Mouse (Mus musculus) adrenal gland, postnatal 4 days (tissue): ENCODE data around the gene Gm26661. TPM values are rescaled to one million over a fixed set of nuclear protein-coding genes. Genes with fewer than 3 reads are reported as not detected.

Experiments used
- DNase-seq, 2 experiments: peaks; one replicate each; pipeline ENCODE4 v3.0.0; 2021 to 2022; ENCODE audit warnings: low spot score in 2 of 2, mixed read lengths in 2 of 2
- total RNA-seq, 2 experiments: library from RNA; stranded (reverse); gene quantifications; 2 replicates each; pipeline ENCODE4 v1.2.3; 2021

Gene Gm26661
- total RNA-seq, 2 experiments from 2014 or later, result not detected

DNA sequence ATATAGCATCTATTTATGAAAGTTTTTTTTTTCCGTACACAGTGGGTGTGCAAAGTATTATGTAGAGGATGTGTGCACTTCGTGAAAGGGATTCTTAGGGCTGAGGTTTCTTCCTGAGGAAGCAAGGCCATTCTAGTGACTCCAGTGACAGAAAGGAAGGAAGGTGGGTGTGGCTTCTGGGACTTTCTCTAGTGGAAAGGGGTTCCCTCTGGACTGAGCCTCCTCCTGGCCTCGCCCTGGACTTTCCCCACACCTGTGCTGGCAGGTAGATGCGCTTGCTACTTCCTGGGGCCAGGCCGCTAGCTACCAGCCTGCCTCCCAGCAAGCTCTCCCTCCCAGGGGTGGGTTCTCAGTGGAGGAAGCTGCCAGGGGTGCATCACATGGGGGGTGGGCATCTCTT is 28.1 kb downstream of the Gm26661 start:
- DNase-seq, result no peak

DNA sequence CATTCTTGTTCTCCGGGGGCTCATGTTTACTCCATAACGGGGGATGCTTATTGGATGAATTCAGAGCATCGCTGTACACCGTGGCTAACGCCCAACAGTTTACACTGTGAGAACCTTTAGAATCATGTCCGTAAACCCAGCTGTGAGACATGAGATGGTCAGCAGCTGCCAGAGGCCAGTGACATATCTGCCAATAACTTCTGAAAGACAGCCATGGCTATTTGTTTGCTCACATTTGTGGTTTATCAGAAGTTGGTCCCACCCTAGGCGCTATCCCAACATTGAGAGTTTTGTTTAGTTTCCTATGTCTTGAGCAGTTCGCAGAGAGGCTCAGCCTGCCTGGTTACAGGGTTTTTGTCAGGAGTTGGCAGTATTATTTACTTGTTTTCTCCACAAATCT is 30.0 kb downstream of the Gm26661 start:
- no peak for DNase-seq

DNA sequence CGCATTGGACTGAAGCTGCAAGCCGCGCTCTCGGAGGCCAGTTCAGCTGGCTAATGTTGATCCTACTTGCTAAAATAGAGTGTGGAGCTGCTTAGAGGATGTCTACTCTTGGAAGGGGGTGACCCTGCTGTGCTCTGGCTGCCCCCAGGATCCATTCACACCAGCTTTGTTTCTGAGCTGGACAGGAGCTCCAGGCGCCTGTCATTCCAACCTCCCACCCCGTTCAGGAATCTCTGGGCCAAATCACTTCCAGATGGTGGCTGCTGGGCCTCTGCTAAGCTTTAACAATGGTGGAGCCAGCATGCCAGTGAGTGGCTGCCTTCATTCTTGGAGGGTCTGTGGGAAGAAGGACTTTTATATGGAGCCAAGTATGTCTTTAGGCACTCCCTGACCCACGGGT is 31.3 kb downstream of the Gm26661 start:
- DNase-seq, result no peak

DNA sequence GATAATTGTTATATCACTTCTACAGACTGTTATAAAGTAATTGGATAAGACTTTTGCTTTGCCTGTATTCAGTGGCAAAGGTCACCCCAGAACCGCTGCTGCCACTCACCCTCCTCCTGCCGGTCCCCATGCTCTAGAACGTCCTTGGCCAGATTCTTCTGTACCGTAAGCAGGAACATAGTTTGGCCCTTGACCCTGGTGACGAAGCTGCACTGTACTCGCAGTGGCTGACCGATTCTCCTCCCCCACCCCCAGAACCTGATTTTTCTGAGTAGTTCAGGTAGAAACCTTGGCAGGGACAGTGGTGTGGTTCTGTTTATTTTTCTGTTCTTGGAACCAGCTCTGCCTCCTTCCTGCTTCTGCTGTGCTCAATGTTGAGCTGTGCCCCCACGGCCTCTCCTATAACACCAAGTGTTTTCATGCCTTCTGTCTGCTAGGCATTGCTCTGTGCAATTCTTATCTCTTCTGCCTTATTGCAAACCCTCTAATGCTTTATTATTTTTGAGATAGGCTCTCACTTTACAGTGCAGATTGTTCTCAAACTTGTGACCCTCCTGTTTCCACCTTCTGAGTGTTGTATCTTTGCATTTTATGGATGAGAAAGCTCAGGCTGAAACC is 33.4 kb downstream of the Gm26661 start:
- no peak for DNase-seq

DNA sequence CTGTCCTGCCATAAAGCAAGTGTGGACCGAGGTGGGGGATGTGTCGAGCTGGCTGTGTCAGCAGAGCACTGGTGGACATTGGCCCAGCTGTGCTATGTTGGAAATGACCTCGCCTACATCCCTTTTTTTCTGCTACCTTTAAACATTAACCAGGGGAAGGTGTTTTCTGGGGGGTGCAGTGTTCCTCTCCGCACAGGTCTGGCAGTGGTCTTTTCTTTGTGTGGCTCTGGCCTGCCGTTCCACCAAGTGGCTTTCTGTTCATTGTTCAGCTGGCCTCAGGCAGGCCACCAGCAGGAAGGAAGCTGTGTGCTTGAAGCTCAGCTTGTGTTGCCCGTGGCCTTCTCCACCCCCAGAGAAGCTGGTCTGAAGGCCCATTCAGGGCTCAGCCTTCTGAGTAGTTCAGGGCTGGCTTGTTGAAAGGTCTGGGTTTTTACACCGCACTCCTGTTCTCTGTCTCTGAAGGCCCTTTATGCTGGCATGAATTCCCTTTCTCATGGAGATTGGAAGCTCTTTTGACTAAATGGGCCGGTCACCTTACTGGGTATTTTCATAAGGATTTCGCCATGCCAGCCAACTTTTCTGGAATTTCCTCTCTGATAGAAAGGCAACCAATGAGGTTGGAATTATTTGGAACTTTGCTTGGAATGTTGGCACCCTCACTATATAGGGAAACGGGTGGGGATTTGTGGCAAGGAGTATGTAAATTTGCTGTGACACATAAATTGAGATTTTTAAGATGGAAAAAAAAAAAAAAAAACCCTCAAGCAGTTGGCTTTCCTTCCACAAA is 35.0 kb downstream of the Gm26661 start:
- DNase-seq, result no peak

DNA sequence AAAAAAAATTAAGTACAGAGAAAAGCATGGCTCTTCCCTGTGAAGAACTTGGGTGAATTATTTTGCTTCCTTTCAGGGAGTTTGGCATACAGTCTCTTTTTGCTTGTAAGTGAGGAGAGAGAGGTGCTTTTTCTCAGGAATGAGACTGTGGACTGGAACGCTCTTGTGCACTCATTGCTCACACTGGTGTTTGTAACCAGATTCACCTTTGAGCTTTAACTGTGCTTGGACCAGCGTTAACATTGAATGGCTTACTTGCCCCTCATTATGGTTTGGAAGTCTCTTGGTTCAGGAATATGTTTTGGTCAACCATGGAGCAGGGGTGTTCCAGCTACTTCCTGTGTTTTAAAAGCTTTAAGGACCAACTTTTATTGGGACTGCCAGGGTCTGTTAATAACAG is 37.8 kb downstream of the Gm26661 start:
- DNase-seq, result no peak

DNA sequence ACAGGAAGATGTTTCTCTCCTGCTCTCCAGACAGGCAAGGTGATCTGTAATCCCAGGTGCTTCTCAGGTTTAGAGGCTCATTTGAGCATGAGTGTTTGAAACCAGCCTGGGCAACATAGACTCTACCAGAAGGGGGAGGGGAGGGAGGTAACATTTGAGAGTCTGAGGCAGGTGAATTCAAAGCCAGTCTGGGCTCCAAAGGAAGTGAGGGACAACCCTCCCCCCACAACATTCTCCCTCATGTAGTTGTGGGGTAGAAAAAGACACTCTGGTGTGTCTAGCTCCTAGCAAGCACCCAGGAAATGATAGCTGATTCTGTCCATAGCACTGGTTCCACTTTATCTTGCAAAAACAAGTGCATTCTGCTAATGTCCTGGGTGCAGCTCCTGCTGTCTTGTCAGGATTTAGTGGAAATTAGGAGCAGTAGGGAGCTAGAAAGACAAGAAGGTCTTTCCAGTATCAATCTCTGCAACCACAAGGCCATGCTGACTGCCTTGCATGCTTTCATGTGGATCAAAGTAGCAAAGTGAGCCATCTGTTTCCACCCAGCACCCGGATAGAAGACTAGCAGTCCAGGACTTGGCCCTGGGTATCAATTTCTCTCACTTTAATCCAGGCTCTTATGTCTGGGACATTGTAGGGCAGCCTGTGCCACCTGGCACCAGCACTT is 40.5 kb downstream of the Gm26661 start:
- DNase-seq, result no peak

DNA sequence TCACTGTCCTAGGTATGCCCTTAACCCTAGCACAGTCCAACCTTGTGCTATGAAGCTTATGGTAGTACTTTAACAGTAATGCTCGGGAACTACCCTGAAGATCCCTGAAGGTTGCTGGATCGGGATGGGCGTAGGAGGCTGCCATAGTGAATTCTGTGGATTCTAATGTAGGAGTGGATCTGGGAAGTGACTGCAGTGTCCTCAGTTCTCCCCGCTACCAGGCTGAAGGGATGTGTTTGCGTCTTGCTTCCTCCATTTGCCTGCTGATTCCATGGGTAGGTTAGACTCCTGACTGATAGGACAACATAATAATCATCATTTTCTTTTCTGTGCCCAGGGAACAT is 41.0 kb downstream of the Gm26661 start:
- no peak for DNase-seq

DNA sequence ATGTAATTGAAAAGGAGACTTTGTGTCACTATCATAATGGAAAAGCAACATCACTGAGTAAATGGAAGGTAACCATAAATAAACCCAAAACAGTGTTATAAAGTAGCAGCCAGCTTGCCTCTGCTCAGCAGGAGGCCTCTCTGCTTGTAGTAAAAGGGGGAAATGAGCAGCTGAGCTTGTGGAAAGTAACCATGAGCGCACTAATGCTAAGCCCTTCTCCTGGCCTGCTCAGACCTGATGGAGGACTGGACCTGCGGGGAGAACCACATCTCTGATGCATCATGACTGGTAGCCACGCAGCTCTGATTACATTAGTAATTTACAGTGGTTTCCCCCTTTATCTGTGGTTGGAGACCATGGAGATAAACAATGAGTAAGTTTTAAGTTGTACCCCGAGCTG is 42.1 kb downstream of the Gm26661 start:
- no peak for DNase-seq

DNA sequence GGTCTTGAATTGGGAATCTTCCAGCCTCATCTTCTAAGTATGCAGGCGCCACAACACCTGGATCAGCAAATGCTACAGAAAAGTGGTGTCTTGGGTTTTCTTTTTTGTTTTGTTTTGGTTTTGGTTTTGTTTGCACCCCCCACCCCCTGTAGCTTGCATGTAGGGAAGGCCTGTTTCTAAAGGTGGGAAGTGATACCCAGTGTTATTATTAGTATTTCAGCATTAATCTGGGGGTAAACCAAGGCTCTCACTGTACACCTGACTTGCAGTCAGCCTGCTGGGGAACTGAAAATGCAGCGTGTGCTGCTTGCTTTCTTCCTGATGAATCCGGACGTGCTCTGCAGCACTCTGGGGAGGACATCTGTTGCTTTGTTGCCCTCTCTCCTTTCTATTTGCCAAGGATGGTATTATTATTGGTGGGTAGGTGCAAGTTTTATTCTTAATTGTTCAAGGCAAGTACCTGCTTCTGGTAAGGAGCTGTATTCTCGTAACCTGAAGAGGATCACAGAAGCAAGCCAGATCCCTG is 47.2 kb downstream of the Gm26661 start:
- no peak for DNase-seq

DNA sequence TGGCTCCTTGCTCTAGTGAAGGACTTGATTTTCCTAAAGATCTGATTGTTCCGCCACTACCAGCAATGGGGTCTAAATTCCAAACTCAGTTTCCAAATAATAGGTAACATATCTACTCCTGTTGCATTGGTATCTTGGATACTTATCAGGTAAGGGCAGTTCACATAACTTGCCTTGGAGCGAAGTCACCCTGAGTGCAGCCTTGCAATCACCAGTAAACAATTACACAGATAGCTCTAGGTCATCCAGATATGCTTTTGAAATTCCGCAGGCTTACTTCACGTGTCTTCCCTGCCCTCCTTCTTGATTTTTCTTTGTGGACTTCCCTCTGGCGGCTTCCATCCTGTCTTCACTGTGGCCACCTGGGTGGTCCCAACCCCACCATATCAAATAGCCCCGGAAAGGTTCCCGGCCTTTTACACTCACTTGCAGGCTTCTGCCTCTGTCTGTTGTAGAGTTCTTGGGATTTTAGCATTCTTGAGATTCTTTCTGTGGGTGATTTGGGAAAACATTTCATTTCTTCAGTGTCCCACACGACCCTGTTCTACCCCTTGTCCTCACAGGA is 48.6 kb downstream of the Gm26661 start:
- no peak for DNase-seq

Other genes starting within 250 kb of the Gm26661 start
- 1 to 10 TPM; 1.3 to 2.0 TPM for gene Gm3558, start 223.0 kb upstream of the Gm26661 start, total RNA-seq
- gene Gm10338, start 196.0 kb upstream of the Gm26661 start, total RNA-seq, result not detected
- gene Gm10128, start 147.6 kb upstream of the Gm26661 start, total RNA-seq, result 1 to 10 TPM in 1 of 2 experiments, not detected in 1; 1.1 TPM
- gene Flnb, start 26.4 kb downstream of the Gm26661 start, total RNA-seq, result 10 to 100 TPM; 54.7 to 54.8 TPM
- not detected for gene Gm45521, start 165.7 kb downstream of the Gm26661 start, total RNA-seq
- 1 to 10 TPM in 1 of 2 experiments, under 1 TPM in 1; 0.31 to 2.5 TPM for gene Dnase1l3, start 203.0 kb downstream of the Gm26661 start, total RNA-seq
- 10 to 100 TPM; 42.3 to 47.3 TPM for gene Abhd6, start 211.3 kb downstream of the Gm26661 start, total RNA-seq